Mouse (Mus musculus) brain, embryonic 14.5 days (tissue): Measurements from ENCODE around the gene Pak6. TPM values are rescaled to one million over a fixed set of nuclear protein-coding genes. Genes with fewer than 3 reads are reported as not detected.

Experiments
- DNase-seq: peaks from one replicate; pipeline ENCODE4 v3.0.0-alpha.2; 2011; ENCODE audit warnings: low read depth
- CTCF ChIP-seq: fragments of 200-500 bp; IDR thresholded peaks from 2 replicates; pipeline ENCODE4 v1.5.1; 2012; ENCODE audit warnings: inconsistent platforms, mild to moderate bottlenecking, moderate library complexity, borderline replicate concordance; ENCODE audit not compliant: insufficient read depth, insufficient read length; ENCODE audit errors: extremely low read depth
- POLR2A ChIP-seq: fragments of 200-500 bp; IDR thresholded peaks from 2 replicates; pipeline ENCODE4 v1.6.1; 2012; ENCODE audit warnings: mild to moderate bottlenecking, inconsistent platforms, borderline replicate concordance; ENCODE audit not compliant: poor library complexity, insufficient read depth, insufficient read length, severe bottlenecking; ENCODE audit errors: extremely low read depth
- polyA plus RNA-seq: library from polyadenylated mRNA; depleted of rRNA; stranded (reverse); fragments of >200 nt; gene quantifications from 2 replicates; pipeline ENCODE4 v1.2.3, GENCODE M21; 2012; rRNA removed

Pak6 gene
- polyA plus RNA-seq, 1 experiment = 41.3 TPM

- TF ChIP-seq CTCF = peak; percentile 83; the same call in 1 of the 2 replicates
- no peak for TF ChIP-seq POLR2A
- peak; percentile 83 for DNase-seq
Measured at GRCm38 (mm10) chr2:118743261-118743943, 80.3 kb downstream of the Pak6 start.

GRCm38 (mm10) chr2:118744621-118745020 is 81.5 kb downstream of the Pak6 start:
- no peak for DNase-seq
- no peak for TF ChIP-seq CTCF
- TF ChIP-seq POLR2A = no peak

GRCm38 (mm10) chr2:118745232-118745884 is 82.3 kb downstream of the Pak6 start, which contains the start of gene Inafm2:
TSS of gene Inafm2 (plus strand) at chr2:118745758.
- DNase-seq = peak; percentile 97

GRCm38 (mm10) chr2:118745915-118746901 is 83.1 kb downstream of the Pak6 start:
- DNase-seq = peak; percentile 46
- no peak for TF ChIP-seq POLR2A
- TF ChIP-seq CTCF = no peak

More at GRCm38 (mm10) chr2:118745232-118745884, 82.3 kb downstream of the Pak6 start, which contains the start of gene Inafm2:
- TF ChIP-seq CTCF (no peak), POLR2A (peak; percentile 84)

- peak; percentile 75 for DNase-seq
- TF ChIP-seq CTCF (no peak), POLR2A (no peak)
Measured at GRCm38 (mm10) chr2:118747301-118747960, 84.3 kb downstream of the Pak6 start.

Other genes starting within 250 kb of the Pak6 start
- gene Srp14, start 183.6 kb upstream of the Pak6 start, polyA plus RNA-seq = 195 and 222 TPM in 2 replicates
- gene Bmf, start 113.6 kb upstream of the Pak6 start, polyA plus RNA-seq = 10.6 and 13.7 TPM in 2 replicates
- gene Bub1b, start 65.1 kb upstream of the Pak6 start, polyA plus RNA-seq = 18.9 and 30.6 TPM in 2 replicates
- 0.14 and 0.62 TPM in 2 replicates for gene Ankrd63, start 40.7 kb downstream of the Pak6 start, polyA plus RNA-seq
- 0.95 and 1.1 TPM in 2 replicates for gene Plcb2, start 65.1 kb downstream of the Pak6 start, polyA plus RNA-seq
- gene Inafm2, start 82.5 kb downstream of the Pak6 start, polyA plus RNA-seq = 11.1 and 11.7 TPM in 2 replicates
- 2.3 TPM in 2 replicates for gene Ccdc9b, start 99.4 kb downstream of the Pak6 start, polyA plus RNA-seq
- 0.16 TPM in 1 of 2 replicates, not detected in the other for gene Phgr1, start 109.5 kb downstream of the Pak6 start, polyA plus RNA-seq
- 75.9 and 108 TPM in 2 replicates for gene Disp2, start 116.4 kb downstream of the Pak6 start, polyA plus RNA-seq
- 24.4 and 34.1 TPM in 2 replicates for gene Knstrn, start 150.7 kb downstream of the Pak6 start, polyA plus RNA-seq
- gene Ivd, start 198.7 kb downstream of the Pak6 start, polyA plus RNA-seq = 57.5 and 60.2 TPM in 2 replicates
- gene Bahd1, start 237.1 kb downstream of the Pak6 start, polyA plus RNA-seq = 21.8 and 25.7 TPM in 2 replicates